Mouse (Mus musculus): Measurements from ENCODE around the gene Rfc4. TPM values are rescaled to one million over a fixed set of nuclear protein-coding genes. Genes with fewer than 3 reads are reported as not detected.

Gene Rfc4
- polyA plus RNA-seq, 1 experiment from 2014 or later, result 2.4 TPM

- H3K4me3 ChIP-seq (ENCODE audit: inconsistent target), result no peak overlapping the region
- WGBS (ENCODE audit: missing documents), result 27% methylated on average over 2 of the region's 2 CpGs
- H3K79me2 ChIP-seq (ENCODE audit: inconsistent target), result no peaks in the 10 kb centered on the region
- no peaks in the 10 kb centered on the region for H3K36me3 ChIP-seq (ENCODE audit: inconsistent target)
- H3K27ac ChIP-seq, result no peak overlapping the region
These were observed 23.9 kb upstream of the Rfc4 start for GRCm38 (mm10) chr16:23151423-23151822.

GRCm38 (mm10) chr16:23149396-23149795 is 21.9 kb upstream of the Rfc4 start:
- Histone ChIP-seq H3K79me2 (ENCODE audit: inconsistent target) (no peaks in the 10 kb centered on the region), H3K4me3 (ENCODE audit: inconsistent target) (no peak overlapping the region), H3K36me3 (ENCODE audit: inconsistent target) (no peaks in the 10 kb centered on the region), H3K27ac (no peak overlapping the region)
- 59% methylated on average over 8 of the region's 8 CpGs for WGBS (ENCODE audit: missing documents)

- H3K27ac ChIP-seq, result no peak overlapping the region
- no peaks in the 10 kb centered on the region for H3K79me2 ChIP-seq (ENCODE audit: inconsistent target)
- no peaks in the 10 kb centered on the region for H3K36me3 ChIP-seq (ENCODE audit: inconsistent target)
- WGBS (ENCODE audit: missing documents), result 88% methylated on average over 2 of the region's 2 CpGs
- no peak overlapping the region for H3K4me3 ChIP-seq (ENCODE audit: inconsistent target)
These were observed 21.4 kb upstream of the Rfc4 start for GRCm38 (mm10) chr16:23148936-23149335.

GRCm38 (mm10) chr16:23146280-23146679 is 18.7 kb upstream of the Rfc4 start, which contains the start of gene Adipoq:
Gene Adipoq, plus strand, starts transcription at chr16:23146536.
- H3K4me3 ChIP-seq (ENCODE audit: inconsistent target), result no peak within 1 kb of the TSS
- no peak within 1 kb of the TSS for H3K27ac ChIP-seq
- H3K79me2 ChIP-seq (ENCODE audit: inconsistent target), result no peaks in the 10 kb centered on the region
- H3K36me3 ChIP-seq (ENCODE audit: inconsistent target), result no peaks in the 10 kb centered on the region
- WGBS (ENCODE audit: missing documents), result 90% methylated on average over 3 of the region's 3 CpGs

GRCm38 (mm10) chr16:23145211-23145610 is 17.7 kb upstream of the Rfc4 start:
- Histone ChIP-seq H3K36me3 (ENCODE audit: inconsistent target) (no peaks in the 10 kb centered on the region), H3K79me2 (ENCODE audit: inconsistent target) (no peaks in the 10 kb centered on the region), H3K4me3 (ENCODE audit: inconsistent target) (no peak overlapping the region), H3K27ac (no peak overlapping the region)
- 86% methylated on average over 5 of the region's 5 CpGs for WGBS (ENCODE audit: missing documents)

- H3K4me3 ChIP-seq (ENCODE audit: inconsistent target), result no peak overlapping the region
- H3K36me3 ChIP-seq (ENCODE audit: inconsistent target), result no peaks in the 10 kb centered on the region
- no peaks in the 10 kb centered on the region for H3K79me2 ChIP-seq (ENCODE audit: inconsistent target)
- WGBS (ENCODE audit: missing documents), result 19% methylated on average over 7 of the region's 7 CpGs
- H3K27ac ChIP-seq, result no peak overlapping the region
These were observed 16.8 kb upstream of the Rfc4 start for GRCm38 (mm10) chr16:23144326-23144725.

GRCm38 (mm10) chr16:23140911-23141310 is 13.4 kb upstream of the Rfc4 start:
- no peak overlapping the region for H3K27ac ChIP-seq
- no peak overlapping the region for H3K4me3 ChIP-seq (ENCODE audit: inconsistent target)
- H3K36me3 ChIP-seq (ENCODE audit: inconsistent target), result no peaks in the 10 kb centered on the region
- WGBS (ENCODE audit: missing documents), result 92% methylated on average over 3 of the region's 3 CpGs
- H3K79me2 ChIP-seq (ENCODE audit: inconsistent target), result no peaks in the 10 kb centered on the region

GRCm38 (mm10) chr16:23136406-23136970 is 9.0 kb upstream of the Rfc4 start:
- Histone ChIP-seq H3K36me3 (ENCODE audit: inconsistent target) (no peaks in the 10 kb centered on the region), H3K27ac (peak overlapping the region; percentile 60), H3K4me3 (ENCODE audit: inconsistent target) (no peak overlapping the region), H3K79me2 (ENCODE audit: inconsistent target) (no peaks in the 10 kb centered on the region)
- 33% methylated on average over 3 of the region's 4 CpGs for WGBS (ENCODE audit: missing documents)

- H3K36me3 ChIP-seq (ENCODE audit: inconsistent target), result no peaks in the 10 kb centered on the region
- H3K79me2 ChIP-seq (ENCODE audit: inconsistent target), result no peaks in the 10 kb centered on the region
- 19% methylated on average over 10 of the region's 11 CpGs for WGBS (ENCODE audit: missing documents)
- H3K27ac ChIP-seq, result peak overlapping the region; percentile 60
- no peak overlapping the region for H3K4me3 ChIP-seq (ENCODE audit: inconsistent target)
These were observed 8.0 kb upstream of the Rfc4 start for GRCm38 (mm10) chr16:23135421-23136149.

- WGBS (ENCODE audit: missing documents), result 83% methylated on average over 1 of the region's 1 CpGs
- H3K27ac ChIP-seq, result no peak overlapping the region
- H3K79me2 ChIP-seq (ENCODE audit: inconsistent target), result peaks cover under 1% of the 10 kb centered on the region
- no peak overlapping the region for H3K4me3 ChIP-seq (ENCODE audit: inconsistent target)
- H3K36me3 ChIP-seq (ENCODE audit: inconsistent target), result no peaks in the 10 kb centered on the region
These were observed 4.8 kb upstream of the Rfc4 start for GRCm38 (mm10) chr16:23132336-23132735.

GRCm38 (mm10) chr16:23130303-23130702 is 2.8 kb upstream of the Rfc4 start:
- Histone ChIP-seq H3K4me3 (ENCODE audit: inconsistent target) (no peak overlapping the region), H3K36me3 (ENCODE audit: inconsistent target) (no peaks in the 10 kb centered on the region), H3K79me2 (ENCODE audit: inconsistent target) (peaks cover 11% of the 10 kb centered on the region), H3K27ac (no peak overlapping the region)
- WGBS (ENCODE audit: missing documents), result 93% methylated on average over 3 of the region's 3 CpGs

- 0% methylated on average over 4 of the region's 4 CpGs for WGBS (ENCODE audit: missing documents)
- Histone ChIP-seq H3K27ac (peak overlapping the region; percentile 87), H3K79me2 (ENCODE audit: inconsistent target) (peaks cover 11% of the 10 kb centered on the region), H3K36me3 (ENCODE audit: inconsistent target) (no peaks in the 10 kb centered on the region), H3K4me3 (ENCODE audit: inconsistent target) (peak overlapping the region; percentile 83)
These were observed 245 bp downstream of the Rfc4 start for GRCm38 (mm10) chr16:23127311-23127672.

GRCm38 (mm10) chr16:23124398-23124797 is 3.1 kb downstream of the Rfc4 start:
- Histone ChIP-seq H3K27ac (no peak overlapping the region), H3K36me3 (ENCODE audit: inconsistent target) (no peaks in the 10 kb centered on the region)
- 88% methylated on average over 4 of the region's 4 CpGs for WGBS (ENCODE audit: missing documents)

GRCm38 (mm10) chr16:23123104-23123503 is 4.4 kb downstream of the Rfc4 start:
- no peak overlapping the region for H3K27ac ChIP-seq
- H3K79me2 ChIP-seq (ENCODE audit: inconsistent target), result peaks cover 11% of the 10 kb centered on the region
- 94% methylated on average over 4 of the region's 4 CpGs for WGBS (ENCODE audit: missing documents)
- H3K4me3 ChIP-seq (ENCODE audit: inconsistent target), result no peak overlapping the region
- H3K36me3 ChIP-seq (ENCODE audit: inconsistent target), result no peaks in the 10 kb centered on the region

More at GRCm38 (mm10) chr16:23124398-23124797, 3.1 kb downstream of the Rfc4 start:
- no peak overlapping the region for H3K4me3 ChIP-seq (ENCODE audit: inconsistent target)
- peaks cover 11% of the 10 kb centered on the region for H3K79me2 ChIP-seq (ENCODE audit: inconsistent target)

GRCm38 (mm10) chr16:23122446-23122845 is 5.1 kb downstream of the Rfc4 start:
- Histone ChIP-seq H3K4me3 (ENCODE audit: inconsistent target) (no peak overlapping the region), H3K79me2 (ENCODE audit: inconsistent target) (peaks cover 11% of the 10 kb centered on the region), H3K36me3 (ENCODE audit: inconsistent target) (no peaks in the 10 kb centered on the region), H3K27ac (no peak overlapping the region)
- 100% methylated on average over 3 of the region's 3 CpGs for WGBS (ENCODE audit: missing documents)
